Mouse (Mus musculus) lung, adult 2 months (tissue): Measurements from ENCODE around the gene Zdhhc14.

Experiments
- CTCF ChIP-seq: fragments of 200-500 bp; IDR thresholded peaks from 2 replicates; pipeline ENCODE4 v1.5.1; 2011; ENCODE audit warnings: mild to moderate bottlenecking, low read length, control low read depth; ENCODE audit not compliant: insufficient read depth
- POLR2A ChIP-seq: fragments of 200-500 bp; IDR thresholded peaks from 2 replicates; pipeline ENCODE4 v1.6.1; 2011; ENCODE audit warnings: low read depth, mild to moderate bottlenecking, control low read depth, low read length, borderline replicate concordance; ENCODE audit errors: extremely low read depth

- TF ChIP-seq POLR2A = no peak
- TF ChIP-seq CTCF = no peak
These were observed 271.4 kb downstream of the Zdhhc14 start for GRCm38 (mm10) chr17:5763768-5764167.
